Mouse (Mus musculus) myocyte (in vitro differentiated cells): ENCODE results near the gene Fbxo34. TPM values are rescaled to one million over a fixed set of nuclear protein-coding genes. Genes with fewer than 3 reads are reported as not detected.
"Not testable (repeated sequence)": the region's sequence is repeated elsewhere in the genome, so short reads cannot be mapped to it uniquely, and the experiment has no call there.

ENCODE experiments used
- H3K27me3 ChIP-seq: one replicate; pipeline ENCODE4 v1.6.1; 2011; ENCODE audit not compliant: control insufficient read depth, insufficient read depth, insufficient read length
- H3K36me3 ChIP-seq: one replicate; pipeline ENCODE4 v1.6.1; 2011; ENCODE audit not compliant: control insufficient read depth, insufficient read depth
- H3K4me2 ChIP-seq: one replicate; pipeline ENCODE4 v1.6.1; 2011; ENCODE audit warnings: low read depth, control low read depth
- H3K4me3 ChIP-seq: one replicate; pipeline ENCODE4 v1.5.1; 2011; ENCODE audit warnings: mild to moderate bottlenecking, control low read depth, moderate library complexity
- H3K79me2 ChIP-seq: one replicate; pipeline ENCODE4 v1.6.1; 2011; ENCODE audit not compliant: control insufficient read depth, insufficient read depth
- H3ac ChIP-seq: one replicate; pipeline ENCODE4 v1.6.1; 2011; ENCODE audit not compliant: control insufficient read depth, insufficient read length
- CEBPB ChIP-seq: IDR thresholded peaks from 2 replicates; pipeline ENCODE4 v1.6.1; 2011; ENCODE audit warnings: mild to moderate bottlenecking, moderate library complexity; ENCODE audit not compliant: poor library complexity, insufficient read depth, severe bottlenecking
- E2F4 ChIP-seq: IDR thresholded peaks from one replicate; pipeline ENCODE4 v1.6.1; 2011; ENCODE audit warnings: mild to moderate bottlenecking, control low read depth, moderate library complexity; ENCODE audit not compliant: insufficient read depth
- MAX ChIP-seq: IDR thresholded peaks from one replicate; pipeline ENCODE4 v1.6.1; 2011; ENCODE audit warnings: low read depth, mild to moderate bottlenecking, control low read depth
- MYOD1 ChIP-seq, 3 experiments: IDR thresholded peaks; one replicate each; pipeline ENCODE4 v1.6.1; 2011; ENCODE audit warnings: control low read depth in 2 of 3, low read depth in 2 of 3, mild to moderate bottlenecking in 2 of 3, moderate library complexity in 1 of 3; ENCODE audit not compliant: insufficient read length in 2 of 3, control insufficient read depth in 1 of 3
- MYOG ChIP-seq, 3 experiments: IDR thresholded peaks; one replicate each; pipeline ENCODE4 v1.6.1; 2011; ENCODE audit warnings: control low read depth in 2 of 3, low read depth in 2 of 3, mild to moderate bottlenecking in 2 of 3; ENCODE audit not compliant: insufficient read length in 2 of 3, control insufficient read depth in 1 of 3, insufficient read depth in 1 of 3
- POLR2A ChIP-seq: IDR thresholded peaks from one replicate; pipeline ENCODE4 v1.6.1; 2011; ENCODE audit warnings: low read depth, mild to moderate bottlenecking, control low read depth, moderate library complexity; ENCODE audit not compliant: insufficient read length
- POLR2AphosphoS2 ChIP-seq: IDR thresholded peaks from one replicate; pipeline ENCODE4 v1.6.1; 2011; ENCODE audit warnings: low read depth, control low read depth; ENCODE audit not compliant: insufficient read length
- REST ChIP-seq: IDR thresholded peaks from one replicate; pipeline ENCODE4 v1.6.1; 2011; ENCODE audit warnings: mild to moderate bottlenecking, control low read depth, moderate library complexity; ENCODE audit not compliant: insufficient read depth, insufficient read length
- SRF ChIP-seq: IDR thresholded peaks from one replicate; pipeline ENCODE4 v1.6.1; 2011; ENCODE audit warnings: low read depth; ENCODE audit not compliant: control insufficient read depth, insufficient read length
- TCF12 ChIP-seq: IDR thresholded peaks from one replicate; pipeline ENCODE4 v1.6.1; 2011; ENCODE audit warnings: mild to moderate bottlenecking, control low read depth; ENCODE audit not compliant: poor library complexity, insufficient read depth, severe bottlenecking
- TCF3 ChIP-seq: IDR thresholded peaks from one replicate; pipeline ENCODE4 v1.6.1; 2011; ENCODE audit warnings: low read depth, control low read depth; ENCODE audit not compliant: insufficient read length
- USF1 ChIP-seq: IDR thresholded peaks from one replicate; pipeline ENCODE4 v1.6.1; 2011; ENCODE audit warnings: low read depth, mild to moderate bottlenecking, control low read depth, moderate library complexity
- polyA plus RNA-seq: library from polyadenylated mRNA; unstranded; fragments of >200 nt; fragmentation: generic; extraction: Trizol; gene quantifications from one replicate; pipeline ENCODE4 v1.2.1, GENCODE M21; 2012; ENCODE audit warnings: missing spikeins

The Fbxo34 gene
- polyA plus RNA-seq, 1 experiment: 10.7 TPM

DNA sequence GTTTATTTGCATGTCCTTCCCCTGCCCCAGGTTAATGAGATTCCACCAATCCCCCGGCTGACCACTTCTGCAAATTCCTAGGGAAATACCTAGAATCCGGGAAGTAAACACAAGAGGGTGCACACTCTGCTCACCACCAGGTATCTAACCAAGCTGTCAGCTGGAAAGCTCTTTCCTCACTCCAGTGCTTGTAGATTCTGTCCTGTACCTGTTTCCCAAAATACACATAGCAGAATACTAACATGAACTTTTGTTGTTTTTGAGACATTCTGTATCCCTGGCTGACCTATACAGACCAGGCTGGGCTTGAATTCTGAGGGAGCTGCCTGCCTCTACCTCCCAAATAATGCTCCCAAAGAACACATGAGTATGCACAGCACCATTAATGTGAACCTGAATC, 110.5 kb downstream of the Fbxo34 start:
- Histone ChIP-seq H3K79me2 (no peaks in the 10 kb centered on the region), H3ac (no peak overlapping the region), H3K4me3 (no peak overlapping the region), H3K4me2 (no peak overlapping the region), H3K27me3 (no peaks in the 10 kb centered on the region), H3K36me3 (peaks cover 6% of the 10 kb centered on the region)
- no peak for TF ChIP-seq REST
- no peak for TF ChIP-seq MYOD1 (IDR thresholded peaks at IDR 0.05; ENCODE audit: control insufficient read depth in 1 of 3, insufficient read length in 2 of 3, low read depth in 2 of 3)
- TF ChIP-seq E2F4: no peak
- no peak for TF ChIP-seq CEBPB
- no peak for TF ChIP-seq USF1
- TF ChIP-seq POLR2A: no peak
- no peak for TF ChIP-seq TCF3
- TF ChIP-seq MAX: no peak
- no peak for TF ChIP-seq MYOG (IDR thresholded peaks at IDR 0.05; ENCODE audit: control insufficient read depth in 1 of 3, insufficient read depth in 1 of 3, insufficient read length in 2 of 3, low read depth in 2 of 3)
- no peak for TF ChIP-seq SRF
- no peak for TF ChIP-seq TCF12
- TF ChIP-seq POLR2AphosphoS2: no peak

DNA sequence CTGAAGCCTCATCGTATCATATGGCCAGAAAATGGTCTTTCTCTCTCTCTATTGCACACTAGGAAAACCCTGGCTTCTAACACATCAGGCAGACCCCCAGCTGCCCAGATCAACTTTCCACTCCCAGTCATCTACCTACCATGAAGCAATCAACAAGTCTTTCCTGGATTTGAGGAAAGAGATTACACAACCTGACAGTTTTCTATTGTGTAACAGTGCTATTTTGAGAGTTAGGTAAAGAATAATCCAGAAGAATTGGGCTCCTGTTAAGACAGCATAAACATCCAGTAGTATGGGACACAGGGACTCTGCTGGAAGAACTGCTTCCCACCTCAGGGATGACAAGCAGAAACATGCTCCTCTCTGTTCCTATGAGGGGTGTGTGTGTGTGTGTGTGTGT, 112.3 kb downstream of the Fbxo34 start:
- no peak for TF ChIP-seq MYOD1 (IDR thresholded peaks at IDR 0.05; ENCODE audit: control insufficient read depth in 1 of 3, insufficient read length in 2 of 3, low read depth in 2 of 3)
- no peak for TF ChIP-seq MYOG (IDR thresholded peaks at IDR 0.05; ENCODE audit: control insufficient read depth in 1 of 3, insufficient read depth in 1 of 3, insufficient read length in 2 of 3, low read depth in 2 of 3)
- TF ChIP-seq POLR2A: no peak
- no peak for TF ChIP-seq POLR2AphosphoS2
- TF ChIP-seq E2F4: no peak
- no peak for TF ChIP-seq MAX
- no peak for TF ChIP-seq REST
- TF ChIP-seq TCF3: no peak
- TF ChIP-seq USF1: no peak
- TF ChIP-seq CEBPB: no peak
- TF ChIP-seq SRF: no peak
- TF ChIP-seq TCF12: no peak
- peaks cover 10% of the 10 kb centered on the region for H3K79me2 ChIP-seq
- H3K27me3 ChIP-seq: no peaks in the 10 kb centered on the region
- H3K4me3 ChIP-seq: no peak overlapping the region
- H3K36me3 ChIP-seq: no peaks in the 10 kb centered on the region
- H3ac ChIP-seq: no peak overlapping the region
- H3K4me2 ChIP-seq: no peak overlapping the region

DNA sequence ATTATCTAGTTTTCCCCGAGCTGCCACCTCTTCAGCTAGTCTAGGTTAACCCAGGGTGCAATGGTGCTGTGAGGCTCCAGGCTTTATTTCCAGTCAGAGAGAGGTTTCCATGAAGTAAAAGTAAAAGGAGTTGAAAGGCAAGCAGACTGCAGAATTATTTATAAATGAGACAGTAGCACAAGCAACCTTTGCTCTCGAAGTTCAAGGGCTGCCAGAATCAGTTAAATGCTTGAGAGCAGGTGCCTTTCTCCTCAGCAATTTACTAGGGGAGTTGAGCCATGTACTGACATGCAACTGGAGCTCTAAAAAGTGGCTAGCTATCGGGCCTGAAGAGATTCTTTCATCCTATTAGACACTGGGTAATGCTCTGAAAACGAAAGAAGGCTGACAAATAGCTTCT, 112.9 kb downstream of the Fbxo34 start:
- Histone ChIP-seq H3K27me3 (no peaks in the 10 kb centered on the region), H3ac (no peak overlapping the region), H3K36me3 (no peaks in the 10 kb centered on the region), H3K4me2 (no peak overlapping the region), H3K79me2 (peaks cover 12% of the 10 kb centered on the region), H3K4me3 (no peak overlapping the region)
- TF ChIP-seq MYOD1 (IDR thresholded peaks at IDR 0.05; ENCODE audit: control insufficient read depth in 1 of 3, insufficient read length in 2 of 3, low read depth in 2 of 3) (no peak), USF1 (no peak), MAX (no peak), TCF12 (no peak), CEBPB (no peak), MYOG (IDR thresholded peaks at IDR 0.05; ENCODE audit: control insufficient read depth in 1 of 3, insufficient read depth in 1 of 3, insufficient read length in 2 of 3, low read depth in 2 of 3) (no peak), SRF (no peak), REST (no peak), POLR2A (no peak)

DNA sequence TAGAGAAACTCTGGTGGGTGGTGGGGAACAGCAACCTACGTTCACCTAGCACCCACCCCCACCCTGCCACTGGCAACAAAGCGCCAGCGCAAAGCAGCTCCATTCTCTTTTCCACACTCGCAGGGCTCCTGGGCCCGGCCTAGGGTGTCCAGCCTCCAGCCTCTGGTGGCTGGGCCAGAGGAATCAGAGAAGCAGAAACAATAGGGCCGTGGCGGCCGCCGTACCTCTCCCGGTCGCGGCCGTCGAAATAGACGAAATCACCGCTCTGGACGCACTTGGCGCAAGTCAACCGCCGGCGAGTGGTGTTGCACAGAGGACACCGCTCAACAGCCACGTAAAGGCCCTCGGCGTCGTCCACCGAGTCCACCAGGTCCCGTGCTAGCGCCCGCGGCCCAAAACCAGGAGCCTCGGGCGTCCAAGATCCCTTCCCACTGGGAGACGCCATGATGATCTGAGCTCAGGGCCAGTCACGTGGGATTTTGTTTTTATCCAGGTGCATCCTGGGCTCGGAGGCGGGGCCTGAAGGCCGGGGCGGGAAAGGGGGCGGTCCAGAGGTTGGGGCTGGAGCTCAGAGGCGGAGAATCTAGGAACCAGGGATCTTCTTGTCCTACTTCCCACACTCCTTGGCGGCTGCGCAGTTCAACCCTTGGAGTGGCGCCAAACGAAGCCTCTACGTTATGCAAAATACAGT, 117.9 kb downstream of the Fbxo34 start:
- Histone ChIP-seq H3K79me2 (peaks cover 12% of the 10 kb centered on the region), H3K36me3 (no peaks in the 10 kb centered on the region), H3K27me3 (no peaks in the 10 kb centered on the region), H3K4me3 (peak overlapping the region; percentile 67), H3K4me2 (peak overlapping the region; percentile 94), H3ac (no peak overlapping the region)
- TF ChIP-seq POLR2AphosphoS2: peak; percentile 36
- TF ChIP-seq REST: no peak
- no peak for TF ChIP-seq TCF3
- peak; percentile 96 for TF ChIP-seq USF1
- TF ChIP-seq POLR2A: peak; percentile 38
- TF ChIP-seq CEBPB: no peak
- TF ChIP-seq MAX: peak; percentile 31

DNA sequence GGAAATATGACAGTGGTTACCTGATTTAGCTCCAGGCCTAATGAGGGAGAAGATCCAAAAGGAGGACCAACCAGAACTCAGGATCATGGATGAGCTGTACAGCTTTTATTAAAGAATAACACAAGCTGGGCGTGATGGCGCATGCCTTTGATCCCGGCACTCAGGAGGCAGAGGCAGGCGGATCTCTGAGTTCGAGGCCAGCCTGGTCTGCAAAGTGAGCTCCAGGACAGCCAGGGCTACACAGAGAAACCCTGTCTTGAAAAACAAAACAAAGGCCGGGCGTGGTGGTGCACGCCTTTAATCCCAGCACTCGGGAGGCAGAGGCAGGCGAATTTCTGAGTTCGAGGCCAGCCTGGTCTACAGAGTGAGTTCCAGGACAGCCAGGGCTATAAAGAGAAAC, 120.3 kb downstream of the Fbxo34 start, which contains the start of gene Atg14:
TSS of gene Atg14 (minus strand) at position 101 of the 400 bp plus-strand sequence.
- H3K79me2 ChIP-seq: peaks cover 12% of the 10 kb centered on the region
- H3K4me2 ChIP-seq, H3K27me3 ChIP-seq, H3K36me3 ChIP-seq, H3ac ChIP-seq, H3K4me3 ChIP-seq: not testable (repeated sequence)
